Mouse (Mus musculus): ENCODE results near the gene Thsd1.

The Thsd1 gene

GRCm38 (mm10) chr8:22227061-22227877, at the start of gene Thsd1:
Gene Thsd1 (plus strand): TSS chr8:22227313.
- no peak for DNase-seq (ENCODE audit: low spot score in 2 of 2)

- DNase-seq (ENCODE audit: low spot score in 2 of 2), result no peak
Observed at GRCm38 (mm10) chr8:22184884-22185283, 42.2 kb upstream of the Thsd1 start.

GRCm38 (mm10) chr8:22185431-22186397, 41.4 kb upstream of the Thsd1 start, which contains the start of gene Ckap2:
Gene Ckap2 (minus strand): TSS chr8:22185819.
- peak; percentile 33 to 77 for DNase-seq (ENCODE audit: low spot score in 2 of 2)

- DNase-seq (ENCODE audit: low spot score in 2 of 2), result peak; percentile 52 to 86
Observed at GRCm38 (mm10) chr8:22192660-22193431, 34.3 kb upstream of the Thsd1 start, which contains the start of gene Vps36. Gene Vps36 (plus strand): TSS chr8:22192809.

DNA sequence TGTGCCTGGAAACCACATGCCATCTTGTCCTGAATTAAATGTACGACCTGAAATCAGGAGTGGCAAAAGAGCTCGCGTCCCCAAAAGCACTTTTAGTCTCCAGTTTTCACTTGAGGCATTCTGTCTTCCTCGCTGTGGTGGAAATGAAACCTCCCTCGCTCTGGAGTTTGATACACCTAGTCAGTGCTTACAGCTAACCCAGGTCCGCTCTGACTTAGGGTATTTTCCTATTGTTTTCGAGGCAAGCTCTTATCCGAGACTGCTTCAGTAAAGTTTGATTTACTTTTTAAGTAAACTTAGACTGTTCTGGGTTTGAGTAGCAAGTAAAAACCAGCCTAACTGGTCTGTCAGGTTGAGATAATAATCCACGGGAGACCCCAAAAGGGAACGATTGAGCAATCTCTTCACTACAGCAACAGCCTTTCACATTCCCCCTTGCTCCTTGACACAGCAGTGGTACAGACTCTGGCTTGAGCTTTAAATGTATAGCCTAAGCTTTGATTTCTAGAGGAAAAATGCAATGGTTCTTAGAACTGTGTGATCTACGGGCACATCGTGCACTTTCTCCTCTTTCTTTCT, 33.6 kb upstream of the Thsd1 start:
- no peak for DNase-seq (ENCODE audit: low spot score in 2 of 2)

- DNase-seq (ENCODE audit: low spot score in 2 of 2), result no peak
Observed at GRCm38 (mm10) chr8:22197914-22198313, 29.2 kb upstream of the Thsd1 start.

GRCm38 (mm10) chr8:22199481-22199880, 27.6 kb upstream of the Thsd1 start:
- DNase-seq (ENCODE audit: low spot score in 2 of 2), result no peak

DNA sequence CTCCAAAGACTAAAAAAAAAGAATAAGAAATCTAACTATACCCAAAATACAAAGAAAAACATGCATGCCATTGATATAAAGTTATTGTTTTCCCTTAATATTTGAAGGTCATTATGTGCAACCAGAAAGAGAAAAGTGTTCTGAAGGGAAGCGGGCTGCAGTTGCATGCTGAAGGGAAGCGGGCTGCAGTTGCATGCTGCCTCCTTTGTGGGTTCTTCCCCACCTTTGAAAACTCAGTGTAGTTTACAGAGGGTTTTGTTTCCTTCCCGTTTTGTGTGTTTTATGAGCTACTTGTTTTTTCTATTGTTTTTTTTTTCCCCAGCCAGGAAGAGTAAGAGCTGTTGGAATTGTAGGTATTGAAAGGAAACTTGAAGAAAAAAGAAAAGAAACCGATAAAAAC, 19.6 kb upstream of the Thsd1 start:
- no peak for DNase-seq (ENCODE audit: low spot score in 2 of 2)

DNA sequence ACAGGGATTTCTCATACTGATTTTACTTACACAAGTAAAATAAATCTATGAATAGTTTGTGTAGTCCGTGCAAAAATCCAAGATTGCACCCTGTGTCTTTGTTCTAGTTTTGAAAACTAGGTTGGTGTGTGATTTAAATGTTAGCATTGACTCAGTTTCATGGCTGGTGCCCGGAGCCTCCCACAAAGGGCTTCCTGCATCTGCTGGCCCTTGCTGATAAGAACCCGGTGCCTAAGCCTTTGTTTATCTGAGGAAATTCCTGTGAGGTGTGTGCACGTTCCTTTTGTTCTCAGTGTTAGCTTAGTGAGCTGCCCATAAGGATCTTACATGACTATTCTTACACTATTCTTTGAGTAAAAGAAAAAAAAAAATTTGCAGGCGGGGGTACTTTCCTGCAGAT, 18.1 kb upstream of the Thsd1 start:
- no peak for DNase-seq (ENCODE audit: low spot score in 2 of 2)

DNA sequence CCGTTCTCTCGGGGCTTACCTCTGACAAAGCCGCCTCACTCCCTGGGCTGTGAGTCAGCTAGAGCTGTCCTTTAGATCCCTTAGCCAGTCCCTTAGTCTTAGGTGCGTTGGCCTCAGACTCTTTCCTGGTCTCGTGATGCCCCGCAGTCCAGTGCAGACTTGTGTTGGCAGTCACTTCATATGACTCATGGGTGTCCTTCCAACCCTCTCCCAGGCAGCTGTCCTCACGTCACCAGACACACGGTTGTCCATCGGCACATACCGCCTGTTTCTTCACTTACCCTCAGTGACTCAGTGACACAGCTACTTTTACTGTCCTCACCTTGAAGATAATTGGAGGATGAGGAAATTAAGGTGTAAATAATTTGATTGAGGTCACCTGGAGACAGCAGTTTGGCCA, 12.3 kb upstream of the Thsd1 start:
- no peak for DNase-seq (ENCODE audit: low spot score in 2 of 2)

GRCm38 (mm10) chr8:22226361-22226760, 752 bp upstream of the Thsd1 start:
- DNase-seq (ENCODE audit: low spot score in 2 of 2), result no peak

GRCm38 (mm10) chr8:22228621-22229020, 1.5 kb downstream of the Thsd1 start:
- no peak for DNase-seq (ENCODE audit: low spot score in 2 of 2)

GRCm38 (mm10) chr8:22242986-22243385, 15.9 kb downstream of the Thsd1 start:
- no peak for DNase-seq (ENCODE audit: low spot score in 2 of 2)

DNA sequence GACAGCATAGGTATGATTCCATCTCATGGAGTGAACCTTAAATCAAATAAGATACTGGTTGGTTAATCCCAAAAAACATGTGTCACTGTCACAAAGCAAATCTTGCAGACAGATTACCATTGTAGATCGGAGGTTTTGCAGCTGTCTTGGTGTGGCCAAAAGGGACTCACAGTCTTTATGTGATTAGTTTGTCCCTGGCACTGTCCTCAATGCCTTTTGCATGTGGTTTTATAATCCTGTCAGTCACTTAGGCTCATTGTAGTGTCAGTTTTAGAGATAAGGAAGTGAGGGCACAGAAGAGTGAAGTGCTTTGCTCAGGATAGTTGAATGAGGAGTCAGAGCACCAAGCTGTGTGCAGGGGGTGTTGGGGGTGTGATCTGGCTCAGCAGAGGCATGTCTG, 18.6 kb downstream of the Thsd1 start:
- DNase-seq (ENCODE audit: low spot score in 2 of 2), result no peak

GRCm38 (mm10) chr8:22247956-22248355, 20.8 kb downstream of the Thsd1 start:
- DNase-seq (ENCODE audit: low spot score in 2 of 2), result peak; percentile 7 to 25

DNA sequence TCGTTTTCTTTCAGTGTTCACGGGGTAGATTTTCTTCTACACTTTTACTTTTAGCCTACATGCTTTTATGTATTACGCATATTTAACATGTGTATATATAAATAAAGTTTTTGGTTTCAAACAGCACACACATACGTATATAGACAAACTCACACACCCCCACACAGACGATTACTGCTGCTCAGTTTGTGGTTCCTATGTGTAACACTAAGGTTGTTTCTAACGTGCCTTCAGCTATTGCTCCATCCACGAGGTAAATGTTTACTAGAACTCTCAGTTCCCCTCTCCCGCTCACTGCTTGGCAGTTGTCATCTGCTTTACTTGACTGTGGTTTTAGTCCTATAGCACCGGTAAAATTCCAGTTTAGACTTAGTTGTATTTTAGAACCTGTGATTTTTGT, 22.0 kb downstream of the Thsd1 start:
- DNase-seq (ENCODE audit: low spot score in 2 of 2), result no peak

DNA sequence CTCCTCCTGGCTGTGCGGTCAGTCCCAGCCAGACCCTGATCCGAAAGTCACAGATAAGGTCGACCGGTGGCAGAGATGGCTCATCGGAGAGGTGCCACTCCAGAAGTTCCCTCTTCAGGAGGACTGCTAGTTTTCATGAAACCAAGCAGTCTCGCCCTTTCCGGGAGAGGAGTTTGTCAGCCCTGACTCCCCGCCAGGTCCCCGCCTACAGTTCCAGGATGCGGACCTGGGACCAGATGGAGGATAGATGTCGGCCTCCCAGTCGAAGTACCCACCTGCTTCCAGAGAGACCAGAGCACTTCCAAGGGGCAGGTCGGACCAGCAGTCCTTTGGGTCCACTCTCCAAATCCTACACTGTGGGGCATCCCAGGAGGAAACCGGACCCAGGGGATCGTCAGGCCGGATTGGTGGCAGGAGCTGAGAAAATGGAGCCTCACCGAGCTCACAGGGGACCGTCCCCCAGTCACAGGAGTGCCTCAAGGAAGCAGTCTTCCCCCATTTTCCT, 31.9 kb downstream of the Thsd1 start:
- no peak for DNase-seq (ENCODE audit: low spot score in 2 of 2)

GRCm38 (mm10) chr8:22259531-22259930, 32.4 kb downstream of the Thsd1 start:
- no peak for DNase-seq (ENCODE audit: low spot score in 2 of 2)

DNA sequence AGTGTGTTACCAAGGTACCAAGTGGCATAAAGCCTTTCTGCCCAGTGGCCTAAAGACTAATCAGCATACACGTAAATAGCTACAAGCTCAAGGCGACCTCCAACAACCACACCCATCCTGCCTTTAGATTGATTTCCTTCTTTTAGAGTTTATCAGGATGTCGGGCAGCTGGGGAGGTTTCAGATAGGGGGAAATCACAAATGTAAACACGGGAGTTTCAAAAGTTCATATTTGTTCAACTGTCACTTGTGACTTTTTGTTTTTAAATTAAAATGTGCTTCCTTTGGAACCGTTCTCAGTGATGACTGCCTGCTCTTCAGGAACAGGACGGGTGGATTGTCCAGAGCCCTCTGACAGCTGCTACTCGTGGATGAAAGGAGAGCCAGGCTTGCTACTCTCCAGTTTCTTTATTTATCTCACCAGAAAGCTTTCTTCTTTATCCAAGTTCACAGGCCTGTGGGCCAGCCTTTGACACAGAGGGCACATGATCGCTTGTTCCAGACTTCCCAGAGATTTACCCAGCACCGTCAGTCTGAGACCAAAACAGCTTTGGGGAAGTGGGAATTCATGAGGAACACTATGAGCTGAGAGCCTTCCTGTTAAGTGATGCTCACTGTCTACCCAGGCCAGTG, 33.1 kb downstream of the Thsd1 start:
- DNase-seq (ENCODE audit: low spot score in 2 of 2), result no peak

GRCm38 (mm10) chr8:22262267-22262666, 35.2 kb downstream of the Thsd1 start:
- no peak for DNase-seq (ENCODE audit: low spot score in 2 of 2)

GRCm38 (mm10) chr8:22264292-22264691, 37.2 kb downstream of the Thsd1 start:
- no peak for DNase-seq (ENCODE audit: low spot score in 2 of 2)
